Mouse (Mus musculus): ENCODE data around the gene Proca1.

- TF ChIP-seq CTCF (IDR thresholded peaks at IDR 0.05; ENCODE audit: extremely low read depth, insufficient read length, insufficient replicate concordance, low read depth, low read length), result no peak
- TF ChIP-seq POLR2A (IDR thresholded peaks at IDR 0.05; ENCODE audit: low read depth, low read length), result no peak
Measured at GRCm38 (mm10) chr11:78183884-78184514, 9.2 kb upstream of the Proca1 start.

All from small intestine, adult 2 months (tissue).